Comparison of ENCODE assay signal across 19 mouse cellular contexts in genomic region chr6:118836693-118837092, GRCm38 (mm10).
DNase-seq lines count a peak whose midpoint lies in the region; ATAC-seq lines count a peak whose summit lies in the region.
"Had no signal": no experiment of that assay in that cellular context is flagged by ENCODE, and none has a peak within 500 bp of the region (broad histone marks: within the 10 kb centered on the region; RNA-seq: fewer than 3 reads in every experiment).

No protein-coding gene starts in this region.

- 22% methylated on average over 7 of the region's 7 CpGs for WGBS in forebrain, embryonic 14.5 days
- 16% methylated on average over 7 of the region's 7 CpGs for WGBS in forebrain, embryonic 16.5 days
- WGBS in neural tube, embryonic 15.5 days = 29% methylated on average over 7 of the region's 7 CpGs
- 16% methylated on average over 7 of the region's 7 CpGs for WGBS in liver, embryonic 13.5 days (ENCODE audit: insufficient replicate concordance)

- H3K36me3 ChIP-seq in forebrain, embryonic 14.5 days (ENCODE audit: control insufficient read depth, insufficient read depth, low read length) = no peaks in the 10 kb centered on the region
- no peaks in the 10 kb centered on the region for H3K36me3 ChIP-seq in forebrain, embryonic 16.5 days (ENCODE audit: control insufficient read depth, insufficient read depth)
- no peaks in the 10 kb centered on the region for H3K36me3 ChIP-seq in neural tube, embryonic 15.5 days
- no peaks in the 10 kb centered on the region for H3K36me3 ChIP-seq in liver, embryonic 13.5 days
- H3K36me3 ChIP-seq: forebrain, embryonic 10.5 days had no signal

- peak; percentile 20 for DNase-seq in forebrain, embryonic 14.5 days (ENCODE audit: low spot score)
- no peak for DNase-seq in neural tube, embryonic 10.5 days (ENCODE audit: extremely low spot score, low spot score)
- peak; percentile 33 for DNase-seq in liver, embryonic 13.5 days
- DNase-seq in layer of hippocampus, postnatal 25 days (ENCODE audit: extremely low spot score in 1 of 2, low spot score in 1 of 2) = no peak
- DNase-seq in adrenal gland, postnatal 25 days = no peak
- no peak for DNase-seq in thymus, postnatal 0 days (ENCODE audit: low spot score)
- DNase-seq: adrenal gland, adult 8-10 months; gastrocnemius, postnatal 25 days; kidney, adult 2 months; kidney, postnatal 10 days; left cerebral cortex, postnatal 4 days had no signal

- H3K4me2 ChIP-seq in forebrain, embryonic 14.5 days (ENCODE audit: low read length) = no peak overlapping the region
- H3K4me2 ChIP-seq in forebrain, embryonic 16.5 days (ENCODE audit: low read length) = no peak overlapping the region
- no peak overlapping the region for H3K4me2 ChIP-seq in neural tube, embryonic 15.5 days
- peak overlapping the region; percentile 40 for H3K4me2 ChIP-seq in liver, embryonic 13.5 days

- no peaks in the 10 kb centered on the region for H3K9me3 ChIP-seq in forebrain, embryonic 14.5 days (replicated peaks; ENCODE audit: control insufficient read depth, low read length)
- no peaks in the 10 kb centered on the region for H3K9me3 ChIP-seq in forebrain, embryonic 16.5 days (ENCODE audit: control insufficient read depth, low read length)
- H3K9me3 ChIP-seq in neural tube, embryonic 15.5 days (replicated peaks) = no peaks in the 10 kb centered on the region
- H3K9me3 ChIP-seq in liver, embryonic 13.5 days (replicated peaks) = no peaks in the 10 kb centered on the region
- H3K9me3 ChIP-seq: forebrain, embryonic 10.5 days; megakaryocyte, embryonic 14.5 days had no signal

- ATAC-seq in forebrain, embryonic 14.5 days = no peak
- no peak for ATAC-seq in forebrain, embryonic 16.5 days
- ATAC-seq in neural tube, embryonic 15.5 days (ENCODE audit: low FRiP score) = no peak
- ATAC-seq in liver, embryonic 13.5 days (ENCODE audit: low read depth) = peak; percentile 18; the same call in 1 of the 2 replicates
- ATAC-seq: inflammation-experienced regulatory T-cells, adult 6 months had no signal

- H3K4me1 ChIP-seq in forebrain, embryonic 14.5 days (ENCODE audit: control insufficient read depth, insufficient read depth, low read length) = peaks cover 7% of the 10 kb centered on the region
- H3K4me1 ChIP-seq in forebrain, embryonic 16.5 days (replicated peaks; ENCODE audit: control insufficient read depth, insufficient read depth, low read length) = peaks cover 24% of the 10 kb centered on the region
- peaks cover 43% of the 10 kb centered on the region for H3K4me1 ChIP-seq in neural tube, embryonic 15.5 days
- H3K4me1 ChIP-seq in liver, embryonic 13.5 days (replicated peaks) = peaks cover 69% of the 10 kb centered on the region

- H3K4me3 ChIP-seq in forebrain, embryonic 14.5 days (ENCODE audit: low read depth, low read length) = no peak overlapping the region
- no peak overlapping the region for H3K4me3 ChIP-seq in forebrain, embryonic 16.5 days (replicated peaks; ENCODE audit: low read length)
- H3K4me3 ChIP-seq in neural tube, embryonic 15.5 days (replicated peaks) = no peak overlapping the region
- H3K4me3 ChIP-seq in liver, embryonic 13.5 days (replicated peaks) = no peak overlapping the region
- H3K4me3 ChIP-seq: forebrain, embryonic 10.5 days; layer of hippocampus, adult 2 months; megakaryocyte, embryonic 14.5 days; myocyte had no signal

- H3K27me3 ChIP-seq in forebrain, embryonic 14.5 days (replicated peaks; ENCODE audit: control insufficient read depth, insufficient read depth, low read length) = no peaks in the 10 kb centered on the region
- no peaks in the 10 kb centered on the region for H3K27me3 ChIP-seq in forebrain, embryonic 16.5 days (replicated peaks; ENCODE audit: control insufficient read depth, insufficient read depth, low read length)
- H3K27me3 ChIP-seq in neural tube, embryonic 15.5 days (replicated peaks) = no peaks in the 10 kb centered on the region
- H3K27me3 ChIP-seq in liver, embryonic 13.5 days = no peaks in the 10 kb centered on the region

- no peak overlapping the region for H3K9ac ChIP-seq in forebrain, embryonic 14.5 days (ENCODE audit: low read length)
- H3K9ac ChIP-seq in forebrain, embryonic 16.5 days (replicated peaks; ENCODE audit: low read depth, low read length) = no peak overlapping the region
- no peak overlapping the region for H3K9ac ChIP-seq in neural tube, embryonic 15.5 days (replicated peaks)
- H3K9ac ChIP-seq in liver, embryonic 13.5 days = peak overlapping the region; percentile 26; the same call in 1 of the 2 replicates

- H3K27ac ChIP-seq in forebrain, embryonic 14.5 days (ENCODE audit: low read depth, low read length) = no peak overlapping the region
- H3K27ac ChIP-seq in forebrain, embryonic 16.5 days (ENCODE audit: low read length) = no peak overlapping the region
- H3K27ac ChIP-seq in neural tube, embryonic 15.5 days (replicated peaks) = 0 out of 2 replicates have a peak overlapping the region, but pooled peaks have one; percentile 33
- H3K27ac ChIP-seq in liver, embryonic 13.5 days = peak overlapping the region; percentile 34
- H3K27ac ChIP-seq: forebrain, embryonic 10.5 days; stomach, postnatal 0 days had no signal

Comparison
In these comparisons a context has a peak if more than half of its experiments do, and no peak if none do; other contexts are left out.
1. DNase-seq: peak in forebrain, embryonic 14.5 days (single experiment) and liver, embryonic 13.5 days (single experiment); none in neural tube, embryonic 10.5 days (single experiment), layer of hippocampus, postnatal 25 days (0 of 2), adrenal gland, postnatal 25 days (single experiment) and thymus, postnatal 0 days (single experiment).
2. H3K27ac ChIP-seq: peak in neural tube, embryonic 15.5 days (single experiment) and liver, embryonic 13.5 days (single experiment); none in forebrain, embryonic 14.5 days (single experiment) and forebrain, embryonic 16.5 days (single experiment).